Mouse (Mus musculus): Measurements from ENCODE around the gene Ass1. TPM values are rescaled to one million over a fixed set of nuclear protein-coding genes. Genes with fewer than 3 reads are reported as not detected.

The Ass1 gene
- polyA plus RNA-seq, 1 experiment from 2014 or later, result 75.3 TPM

- peaks cover 22% of the 10 kb centered on the region for H3K4me1 ChIP-seq (replicated peaks)
- no peak overlapping the region for H3K9ac ChIP-seq
- ATAC-seq (ENCODE audit: low read depth) (no peak), DNase-seq (no peak)
- no peaks in the 10 kb centered on the region for H3K27me3 ChIP-seq
- no peaks in the 10 kb centered on the region for H3K9me3 ChIP-seq (replicated peaks)
- H3K4me2 ChIP-seq, result no peak overlapping the region
- no peak overlapping the region for H3K27ac ChIP-seq
- no peaks in the 10 kb centered on the region for H3K36me3 ChIP-seq
- no peak overlapping the region for H3K4me3 ChIP-seq (replicated peaks)
- WGBS (ENCODE audit: insufficient replicate concordance), result 44% methylated on average over 2 of the region's 2 CpGs
Observed at GRCm38 (mm10) chr2:31447536-31447935, 22.5 kb upstream of the Ass1 start.

GRCm38 (mm10) chr2:31448756-31449440 is 21.1 kb upstream of the Ass1 start:
- H3K27ac ChIP-seq, result no peak overlapping the region

GRCm38 (mm10) chr2:31449441-31449815 is 20.6 kb upstream of the Ass1 start:
- no peak overlapping the region for H3K27ac ChIP-seq

More at GRCm38 (mm10) chr2:31448756-31449440, 21.1 kb upstream of the Ass1 start:
- Histone ChIP-seq H3K9ac (no peak overlapping the region), H3K9me3 (replicated peaks) (no peaks in the 10 kb centered on the region), H3K4me2 (no peak overlapping the region), H3K27me3 (no peaks in the 10 kb centered on the region), H3K4me1 (replicated peaks) (peaks cover 35% of the 10 kb centered on the region), H3K36me3 (no peaks in the 10 kb centered on the region), H3K4me3 (replicated peaks) (no peak overlapping the region)
- DNase-seq, result no peak
- ATAC-seq (ENCODE audit: low read depth), result no peak
- WGBS (ENCODE audit: insufficient replicate concordance), result 51% methylated on average over 3 of the region's 3 CpGs

GRCm38 (mm10) chr2:31449902-31450301 is 20.1 kb upstream of the Ass1 start:
- no peaks in the 10 kb centered on the region for H3K9me3 ChIP-seq (replicated peaks)
- H3K36me3 ChIP-seq, result no peaks in the 10 kb centered on the region
- no peak overlapping the region for H3K4me3 ChIP-seq (replicated peaks)
- DNase-seq (no peak), ATAC-seq (ENCODE audit: low read depth) (no peak)
- no peak overlapping the region for H3K27ac ChIP-seq
- 71% methylated on average over 4 of the region's 4 CpGs for WGBS (ENCODE audit: insufficient replicate concordance)
- H3K4me1 ChIP-seq (replicated peaks), result peaks cover 42% of the 10 kb centered on the region
- no peak overlapping the region for H3K4me2 ChIP-seq
- H3K27me3 ChIP-seq, result no peaks in the 10 kb centered on the region
- no peak overlapping the region for H3K9ac ChIP-seq

More at GRCm38 (mm10) chr2:31449441-31449815, 20.6 kb upstream of the Ass1 start:
- no peak for DNase-seq
- no peaks in the 10 kb centered on the region for H3K27me3 ChIP-seq
- 61% methylated on average over 4 of the region's 4 CpGs for WGBS (ENCODE audit: insufficient replicate concordance)
- H3K36me3 ChIP-seq, result no peaks in the 10 kb centered on the region
- no peak for ATAC-seq (ENCODE audit: low read depth)
- H3K4me3 ChIP-seq (replicated peaks), result no peak overlapping the region
- peaks cover 37% of the 10 kb centered on the region for H3K4me1 ChIP-seq (replicated peaks)
- H3K9me3 ChIP-seq (replicated peaks), result no peaks in the 10 kb centered on the region
- no peak overlapping the region for H3K9ac ChIP-seq
- H3K4me2 ChIP-seq, result no peak overlapping the region

GRCm38 (mm10) chr2:31450661-31451060 is 19.3 kb upstream of the Ass1 start:
- ATAC-seq (ENCODE audit: low read depth), result no peak

GRCm38 (mm10) chr2:31451530-31451929 is 18.5 kb upstream of the Ass1 start:
- Histone ChIP-seq H3K36me3 (no peaks in the 10 kb centered on the region), H3K27me3 (no peaks in the 10 kb centered on the region), H3K9me3 (replicated peaks) (no peaks in the 10 kb centered on the region), H3K4me2 (no peak overlapping the region), H3K4me3 (replicated peaks) (no peak overlapping the region), H3K9ac (no peak overlapping the region), H3K4me1 (replicated peaks) (peaks cover 43% of the 10 kb centered on the region), H3K27ac (no peak overlapping the region)
- DNase-seq (no peak), ATAC-seq (ENCODE audit: low read depth) (no peak)
- WGBS (ENCODE audit: insufficient replicate concordance), result 18% methylated on average over 1 of the region's 1 CpGs

More at GRCm38 (mm10) chr2:31450661-31451060, 19.3 kb upstream of the Ass1 start:
- no peaks in the 10 kb centered on the region for H3K27me3 ChIP-seq
- no peak overlapping the region for H3K27ac ChIP-seq
- no peak overlapping the region for H3K4me3 ChIP-seq (replicated peaks)
- 67% methylated on average over 3 of the region's 3 CpGs for WGBS (ENCODE audit: insufficient replicate concordance)
- DNase-seq, result no peak
- no peak overlapping the region for H3K4me2 ChIP-seq
- H3K9ac ChIP-seq, result no peak overlapping the region
- no peaks in the 10 kb centered on the region for H3K36me3 ChIP-seq
- H3K4me1 ChIP-seq (replicated peaks), result peaks cover 43% of the 10 kb centered on the region
- no peaks in the 10 kb centered on the region for H3K9me3 ChIP-seq (replicated peaks)

GRCm38 (mm10) chr2:31453011-31453410 is 17.0 kb upstream of the Ass1 start:
- H3K4me1 ChIP-seq (replicated peaks), result peaks cover 43% of the 10 kb centered on the region
- no peaks in the 10 kb centered on the region for H3K9me3 ChIP-seq (replicated peaks)
- DNase-seq (no peak), ATAC-seq (ENCODE audit: low read depth) (no peak)
- 0 out of 2 replicates have a peak overlapping the region, but pooled peaks have one; percentile 25 for H3K27ac ChIP-seq
- no peaks in the 10 kb centered on the region; the same call in 1 of the 2 replicates for H3K27me3 ChIP-seq
- WGBS (ENCODE audit: insufficient replicate concordance), result 66% methylated on average over 13 of the region's 13 CpGs
- H3K4me3 ChIP-seq (replicated peaks), result no peak overlapping the region
- no peaks in the 10 kb centered on the region for H3K36me3 ChIP-seq
- H3K4me2 ChIP-seq, result no peak overlapping the region
- H3K9ac ChIP-seq, result no peak overlapping the region

- 38% methylated on average over 11 of the region's 11 CpGs for WGBS (ENCODE audit: insufficient replicate concordance)
- Histone ChIP-seq H3K36me3 (no peaks in the 10 kb centered on the region), H3K9me3 (replicated peaks) (no peaks in the 10 kb centered on the region), H3K27ac (0 out of 2 replicates have a peak overlapping the region, but pooled peaks have one; percentile 25), H3K9ac (no peak overlapping the region), H3K27me3 (peaks cover 2% of the 10 kb centered on the region), H3K4me1 (replicated peaks) (peaks cover 47% of the 10 kb centered on the region), H3K4me2 (no peak overlapping the region), H3K4me3 (replicated peaks) (no peak overlapping the region)
- ATAC-seq (ENCODE audit: low read depth), result peak; percentile 50; the same call in 1 of the 2 replicates
- no peak for DNase-seq
Observed at GRCm38 (mm10) chr2:31453559-31454177, 16.3 kb upstream of the Ass1 start.

GRCm38 (mm10) chr2:31454280-31454679 is 15.7 kb upstream of the Ass1 start:
- H3K4me3 ChIP-seq (replicated peaks), result no peak overlapping the region
- peaks cover 45% of the 10 kb centered on the region for H3K4me1 ChIP-seq (replicated peaks)
- no peaks in the 10 kb centered on the region for H3K9me3 ChIP-seq (replicated peaks)
- no peak overlapping the region for H3K27ac ChIP-seq
- no peak for DNase-seq
- no peak for ATAC-seq (ENCODE audit: low read depth)
- H3K4me2 ChIP-seq, result no peak overlapping the region
- H3K27me3 ChIP-seq, result peaks cover 7% of the 10 kb centered on the region
- H3K9ac ChIP-seq, result no peak overlapping the region
- 69% methylated on average over 8 of the region's 8 CpGs for whole genome bisulfite sequencing (ENCODE audit: insufficient replicate concordance)
- H3K36me3 ChIP-seq, result no peaks in the 10 kb centered on the region

GRCm38 (mm10) chr2:31455418-31455817 is 14.6 kb upstream of the Ass1 start:
- Histone ChIP-seq H3K4me3 (replicated peaks) (no peak overlapping the region), H3K9ac (no peak overlapping the region), H3K9me3 (replicated peaks) (no peaks in the 10 kb centered on the region), H3K27me3 (peaks cover 18% of the 10 kb centered on the region), H3K36me3 (no peaks in the 10 kb centered on the region), H3K4me2 (no peak overlapping the region), H3K4me1 (replicated peaks) (peaks cover 47% of the 10 kb centered on the region), H3K27ac (no peak overlapping the region)
- no peak for DNase-seq
- WGBS (ENCODE audit: insufficient replicate concordance), result 73% methylated on average over 7 of the region's 7 CpGs
- no peak for ATAC-seq (ENCODE audit: low read depth)

- no peaks in the 10 kb centered on the region for H3K36me3 ChIP-seq
- ATAC-seq (ENCODE audit: low read depth), result no peak
- no peak overlapping the region for H3K4me3 ChIP-seq (replicated peaks)
- H3K9me3 ChIP-seq (replicated peaks), result no peaks in the 10 kb centered on the region
- no peak for DNase-seq
- H3K4me2 ChIP-seq, result no peak overlapping the region
- H3K27ac ChIP-seq, result no peak overlapping the region
- peaks cover 36% of the 10 kb centered on the region for H3K4me1 ChIP-seq (replicated peaks)
- no peak overlapping the region for H3K9ac ChIP-seq
- WGBS (ENCODE audit: insufficient replicate concordance), result 44% methylated on average over 5 of the region's 5 CpGs
- peaks cover 26% of the 10 kb centered on the region for H3K27me3 ChIP-seq
Observed at GRCm38 (mm10) chr2:31458460-31458859, 11.5 kb upstream of the Ass1 start.

Data from liver, embryonic 13.5 days (tissue).